Mouse (Mus musculus) heart, embryonic 11.5 days (tissue): ENCODE measurements at regions not wholly inside any gene's neighbourhood (a gene's known extent, or its start where the extent isn't known, plus 50 kb on each side); places are given as distances from the start of the nearest gene placed in this dataset.

ENCODE experiments used
- ATAC-seq: fragments of 200-750 bp; cut with Nextera tagmentation; replicated peaks from 2 replicates; pipeline ENCODE4 v1.8.0; 2017; ENCODE audit warnings: moderate library complexity; ENCODE audit not compliant: insufficient number of reproducible peaks, low FRiP score, low TSS enrichment
- H3K27ac ChIP-seq: fragments of 300-500 bp; sonication (generic); 2 replicates; pipeline ENCODE4 v1.5.1; 2014; ENCODE audit warnings: mild to moderate bottlenecking, low read depth, low read length
- H3K27me3 ChIP-seq: fragments of 300-500 bp; sonication (generic); 2 replicates; pipeline ENCODE4 v1.6.1; 2014; ENCODE audit warnings: mild to moderate bottlenecking, low read length, mixed read lengths; ENCODE audit not compliant: control insufficient read depth, insufficient read depth
- H3K36me3 ChIP-seq: fragments of 300-500 bp; sonication (generic); 2 replicates; pipeline ENCODE4 v1.6.1; 2014; ENCODE audit warnings: mild to moderate bottlenecking, low read length, moderate library complexity, mixed read lengths; ENCODE audit not compliant: control insufficient read depth, insufficient read depth
- H3K4me1 ChIP-seq: fragments of 300-500 bp; sonication (generic); 2 replicates; pipeline ENCODE4 v1.6.1; 2014; ENCODE audit warnings: low read length; ENCODE audit not compliant: control insufficient read depth, insufficient read depth
- H3K4me2 ChIP-seq: fragments of 300-500 bp; sonication (generic); 2 replicates; pipeline ENCODE4 v1.6.1; 2014; ENCODE audit warnings: mild to moderate bottlenecking, moderate library complexity
- H3K4me3 ChIP-seq: fragments of 300-500 bp; sonication (generic); 2 replicates; pipeline ENCODE4 v1.5.1; 2014; ENCODE audit warnings: low read depth, low read length
- H3K9ac ChIP-seq: fragments of 300-500 bp; sonication (generic); 2 replicates; pipeline ENCODE4 v1.6.1; 2014; ENCODE audit warnings: mild to moderate bottlenecking, low read depth, low read length, moderate library complexity
- H3K9me3 ChIP-seq: fragments of 300-500 bp; sonication (generic); replicated peaks from 2 replicates; pipeline ENCODE4 v1.6.1; 2016; ENCODE audit warnings: low read length; ENCODE audit not compliant: control insufficient read depth
- WGBS: fragments of 180-500 bp; shearing (Covaris S2); extraction: QIAGEN DNeasy Blood & Tissue Kit; methylation state at CpG from one replicate; pipeline ENCODE4 v1.1.7; 2014; ENCODE audit not compliant: insufficient replicate concordance; 5-methylcytosine and 5-hydroxymethylcytosine counted together

DNA sequence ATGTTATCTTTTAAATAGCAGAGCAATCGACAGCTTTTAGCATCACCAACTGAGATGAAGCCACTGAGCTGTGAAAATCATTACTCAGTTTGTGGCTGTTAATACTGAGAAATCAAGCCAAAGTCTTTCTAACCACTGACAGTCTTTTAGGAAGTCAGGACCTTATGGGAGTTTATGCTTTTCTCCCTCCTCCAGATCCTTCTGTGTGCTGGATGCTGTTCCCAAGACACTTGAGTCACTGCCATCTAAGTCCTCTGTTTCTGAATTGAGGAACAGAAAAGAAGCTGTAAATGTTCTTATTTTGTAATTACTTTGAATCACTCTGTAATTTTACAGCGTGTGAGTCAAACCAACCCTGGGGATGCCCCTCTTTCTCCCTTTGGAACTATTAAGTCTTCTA, 300.6 kb downstream of the Sv2b start:
- Histone ChIP-seq H3K4me2 (no peak overlapping the region), H3K9me3 (no peaks in the 10 kb centered on the region), H3K27me3 (no peaks in the 10 kb centered on the region), H3K27ac (no peak overlapping the region), H3K4me1 (no peaks in the 10 kb centered on the region), H3K36me3 (no peaks in the 10 kb centered on the region), H3K9ac (no peak overlapping the region), H3K4me3 (no peak overlapping the region)
- ATAC-seq = no peak
- WGBS = 72% methylated on average over 2 of the region's 2 CpGs

DNA sequence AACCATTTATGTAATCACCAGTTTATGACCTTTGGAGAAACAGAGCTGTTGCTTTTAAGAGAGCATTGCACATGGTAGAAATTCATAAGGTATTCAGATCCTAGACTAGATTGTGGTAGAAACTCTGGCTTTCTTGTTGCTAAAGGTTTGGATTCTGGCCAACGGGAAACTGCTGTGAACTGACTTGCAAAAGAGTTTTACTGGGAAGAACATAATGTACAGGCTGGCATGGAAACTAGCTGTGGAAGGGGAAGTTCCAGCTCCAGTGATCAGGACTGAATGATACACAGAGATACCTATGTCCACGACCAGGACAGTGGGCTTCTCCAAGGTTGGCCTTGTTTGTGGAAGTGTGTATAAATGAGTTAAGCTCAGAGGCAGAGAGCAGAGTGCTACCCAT, 318.9 kb downstream of the Sv2b start:
- Histone ChIP-seq H3K36me3 (no peaks in the 10 kb centered on the region), H3K4me1 (no peaks in the 10 kb centered on the region), H3K9me3 (no peaks in the 10 kb centered on the region), H3K4me2 (no peak overlapping the region), H3K4me3 (no peak overlapping the region), H3K9ac (no peak overlapping the region), H3K27me3 (no peaks in the 10 kb centered on the region), H3K27ac (no peak overlapping the region)
- ATAC-seq = no peak
- 66% methylated on average over 2 of the region's 2 CpGs for WGBS

DNA sequence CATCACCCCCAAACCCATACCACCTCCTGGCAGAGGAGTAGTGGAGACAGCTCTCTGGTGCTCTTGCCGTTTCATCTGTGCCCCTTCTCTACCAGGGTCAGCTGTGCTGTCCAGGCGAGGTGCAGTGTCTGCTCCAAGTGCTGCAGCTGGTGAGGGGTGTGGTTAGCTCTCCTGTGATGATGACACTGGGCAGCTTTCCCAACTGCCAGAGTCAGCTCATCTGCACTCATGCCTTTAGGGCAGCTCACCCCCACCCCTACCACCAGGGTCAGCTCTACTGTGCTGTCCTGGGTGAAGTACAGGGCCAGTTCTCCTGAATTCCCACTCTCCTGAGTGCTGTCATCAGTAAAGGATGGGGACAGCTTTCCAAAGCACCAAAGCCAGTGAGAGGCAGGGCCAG, 329.6 kb downstream of the Sv2b start:
- Histone ChIP-seq H3K4me1 (no peaks in the 10 kb centered on the region), H3K9me3 (no peaks in the 10 kb centered on the region), H3K27ac (no peak overlapping the region), H3K4me2 (no peak overlapping the region), H3K9ac (no peak overlapping the region), H3K4me3 (no peak overlapping the region), H3K36me3 (no peaks in the 10 kb centered on the region), H3K27me3 (no peaks in the 10 kb centered on the region)
- ATAC-seq = no peak
- WGBS = 64% methylated on average over 2 of the region's 2 CpGs

DNA sequence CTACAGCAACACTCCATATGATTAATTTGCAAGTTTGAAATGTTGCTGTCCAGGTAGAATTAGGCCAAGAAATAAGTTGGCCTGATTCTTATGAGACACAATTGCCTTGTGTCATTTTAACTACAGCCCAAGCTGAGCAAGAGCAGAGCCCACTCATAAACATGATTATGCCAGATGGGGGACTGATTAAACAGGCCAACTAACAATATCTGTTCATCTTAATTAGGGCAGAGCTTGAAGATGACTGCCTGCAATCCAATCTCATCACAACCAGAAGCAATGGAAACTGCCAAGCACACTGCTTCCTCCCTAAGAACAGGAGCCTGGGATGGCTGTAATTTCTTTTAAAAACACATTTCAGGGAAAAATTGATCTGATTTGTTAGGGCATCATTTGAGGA, 333.1 kb downstream of the Sv2b start:
- no peaks in the 10 kb centered on the region for H3K9me3 ChIP-seq
- no peak overlapping the region for H3K4me3 ChIP-seq
- H3K36me3 ChIP-seq = no peaks in the 10 kb centered on the region
- no peaks in the 10 kb centered on the region for H3K4me1 ChIP-seq
- no peak overlapping the region for H3K4me2 ChIP-seq
- H3K9ac ChIP-seq = no peak overlapping the region
- no peaks in the 10 kb centered on the region for H3K27me3 ChIP-seq
- no peak overlapping the region for H3K27ac ChIP-seq
- no peak for ATAC-seq

DNA sequence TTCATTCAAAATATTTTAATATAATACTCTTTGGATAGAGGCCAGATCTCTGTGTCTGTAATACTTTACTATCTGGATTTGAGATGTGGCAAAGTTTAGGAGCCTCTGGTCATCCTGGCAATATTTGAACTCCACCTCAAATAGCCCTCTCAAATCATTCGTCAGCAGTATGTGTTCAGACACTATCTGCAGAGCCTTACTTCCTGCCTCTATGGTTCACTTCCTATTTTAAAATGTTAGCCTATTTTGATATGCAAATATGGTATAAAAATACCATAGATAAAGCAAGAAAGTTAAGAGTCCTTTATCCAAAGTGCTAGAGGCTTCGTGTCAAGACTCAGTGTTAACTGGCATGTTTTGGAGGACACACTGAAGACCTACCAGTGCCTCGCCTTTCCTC, 334.6 kb downstream of the Sv2b start:
- H3K36me3 ChIP-seq = no peaks in the 10 kb centered on the region
- H3K4me3 ChIP-seq = no peak overlapping the region
- H3K9ac ChIP-seq = no peak overlapping the region
- no peak for ATAC-seq
- H3K27me3 ChIP-seq = no peaks in the 10 kb centered on the region
- H3K9me3 ChIP-seq = no peaks in the 10 kb centered on the region
- no peak overlapping the region for H3K4me2 ChIP-seq
- WGBS = 70% methylated on average over 3 of the region's 3 CpGs
- no peak overlapping the region for H3K27ac ChIP-seq
- no peaks in the 10 kb centered on the region for H3K4me1 ChIP-seq

DNA sequence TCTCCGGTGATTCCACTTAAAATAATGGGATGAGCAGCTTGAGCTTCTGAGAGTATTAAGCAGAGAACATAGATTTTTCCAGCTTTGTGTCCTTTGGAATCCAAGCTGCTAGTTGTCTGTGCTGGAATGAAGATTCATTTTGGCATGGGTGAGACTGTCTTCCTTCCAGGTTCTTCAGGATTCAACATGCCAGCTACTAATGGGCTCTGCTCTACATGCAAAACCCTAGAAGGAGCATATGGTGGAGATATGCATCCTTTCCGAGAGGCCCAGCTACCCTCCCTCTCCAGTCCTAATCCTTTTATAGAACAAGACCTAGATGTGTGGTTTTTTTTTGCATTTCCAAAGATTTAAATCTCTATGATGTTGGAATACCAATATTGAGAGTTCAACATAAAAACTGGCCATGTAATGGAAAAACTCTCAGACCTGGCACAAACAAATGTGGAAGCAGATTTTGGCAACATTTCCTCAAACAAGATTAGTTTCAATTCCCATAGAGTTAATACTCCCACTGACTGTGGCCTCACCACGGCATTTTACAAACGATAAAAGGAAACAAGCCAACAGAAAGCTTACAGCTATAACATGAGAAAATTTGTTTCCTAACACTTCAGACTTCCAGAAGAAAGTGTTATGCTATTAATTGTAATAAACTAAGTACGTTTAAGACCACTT, 364.5 kb downstream of the Sv2b start:
- Histone ChIP-seq H3K27ac (no peak overlapping the region), H3K4me3 (no peak overlapping the region), H3K9ac (no peak overlapping the region), H3K36me3 (no peaks in the 10 kb centered on the region), H3K27me3 (no peaks in the 10 kb centered on the region), H3K4me1 (no peaks in the 10 kb centered on the region), H3K4me2 (no peak overlapping the region), H3K9me3 (no peaks in the 10 kb centered on the region)
- no peak for ATAC-seq
- WGBS = 69% methylated on average over 5 of the region's 5 CpGs

DNA sequence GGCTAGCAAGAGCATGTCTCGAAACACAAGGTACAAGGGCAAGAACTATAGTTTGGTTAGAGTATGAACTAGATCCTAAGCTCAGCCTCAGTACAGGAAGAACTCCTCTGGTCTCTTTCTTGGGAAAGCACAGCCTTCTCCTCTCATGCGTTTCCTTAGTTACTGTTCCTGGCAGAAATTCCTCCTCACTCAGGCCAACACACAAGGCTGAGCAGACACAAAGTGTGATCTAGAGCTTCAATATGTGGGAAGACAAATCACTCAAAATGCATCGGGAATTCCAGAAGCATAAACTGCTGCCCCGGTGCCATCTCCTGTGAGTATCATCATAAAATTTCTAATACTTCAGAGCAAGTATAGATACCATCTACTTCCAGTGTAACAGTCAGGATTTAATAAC, 366.1 kb downstream of the Sv2b start:
- 83% methylated on average over 4 of the region's 4 CpGs for WGBS

DNA sequence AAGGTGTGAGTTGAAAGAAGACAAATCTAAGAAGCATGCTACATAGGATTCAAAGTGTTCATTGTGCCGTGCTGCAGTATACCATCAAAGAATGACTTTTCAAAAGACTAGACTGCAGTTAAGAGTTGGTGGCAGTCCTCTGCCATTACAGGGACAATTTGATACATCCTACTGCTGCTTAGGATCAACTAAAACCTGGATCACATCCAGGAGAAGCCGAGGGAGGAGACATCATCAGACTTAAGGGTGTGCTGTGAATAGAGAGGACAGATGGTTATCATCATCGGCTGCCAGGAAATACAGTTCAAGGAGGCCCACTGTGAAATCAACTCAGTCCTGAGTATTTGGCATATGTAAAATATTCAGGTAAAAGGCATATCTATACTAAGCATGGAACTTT, 366.9 kb downstream of the Sv2b start:
- Histone ChIP-seq H3K27me3 (no peaks in the 10 kb centered on the region), H3K36me3 (no peaks in the 10 kb centered on the region), H3K27ac (no peak overlapping the region), H3K4me3 (no peak overlapping the region), H3K4me1 (no peaks in the 10 kb centered on the region), H3K9me3 (no peaks in the 10 kb centered on the region), H3K9ac (no peak overlapping the region), H3K4me2 (no peak overlapping the region)
- no peak for ATAC-seq
- WGBS = 54% methylated on average over 3 of the region's 3 CpGs

More for the DNA sequence above, 366.1 kb downstream of the Sv2b start:
- H3K9ac ChIP-seq = no peak overlapping the region
- H3K4me1 ChIP-seq = no peaks in the 10 kb centered on the region
- H3K27me3 ChIP-seq = no peaks in the 10 kb centered on the region
- no peaks in the 10 kb centered on the region for H3K9me3 ChIP-seq
- no peak overlapping the region for H3K4me3 ChIP-seq
- no peaks in the 10 kb centered on the region for H3K36me3 ChIP-seq
- no peak for ATAC-seq
- no peak overlapping the region for H3K27ac ChIP-seq
- no peak overlapping the region for H3K4me2 ChIP-seq

DNA sequence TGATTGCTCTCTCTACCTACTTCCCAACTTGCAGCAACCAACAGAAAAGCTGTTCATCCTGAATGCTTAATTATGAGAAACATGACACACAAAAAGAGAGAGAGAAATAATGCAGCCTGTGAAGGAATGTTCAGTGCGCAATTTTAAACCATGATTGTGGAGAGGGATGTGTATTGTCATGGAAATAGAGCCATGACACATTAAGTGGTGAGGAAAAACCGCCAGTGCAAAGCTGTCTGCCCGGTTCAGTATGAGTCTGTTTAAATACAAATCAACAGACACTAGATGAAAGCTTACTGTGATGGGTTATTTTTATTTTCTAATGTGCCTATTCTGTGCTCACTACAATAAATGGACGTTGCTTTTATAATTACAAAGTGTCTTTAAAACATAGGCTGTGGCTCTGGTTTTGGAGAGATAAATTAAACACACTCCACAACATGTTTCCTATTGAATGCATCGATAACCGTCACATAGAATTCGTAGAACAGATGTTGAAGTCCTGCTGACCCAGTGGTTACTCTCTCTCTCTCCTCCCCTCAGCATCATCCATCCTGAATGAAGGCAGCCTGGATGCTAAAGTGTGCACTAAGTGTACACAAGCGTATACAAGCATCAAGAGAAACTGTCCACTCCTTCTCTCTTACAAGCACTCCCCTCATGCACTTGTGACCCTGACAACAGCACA, 374.7 kb upstream of the Slco3a1 start:
- ATAC-seq = no peak
- WGBS = 70% methylated on average over 8 of the region's 8 CpGs

More for the DNA sequence above, 374.7 kb upstream of the Slco3a1 start:
- Histone ChIP-seq H3K36me3 (no peaks in the 10 kb centered on the region), H3K27ac (no peak overlapping the region), H3K4me1 (no peaks in the 10 kb centered on the region), H3K9ac (no peak overlapping the region), H3K4me2 (no peak overlapping the region), H3K27me3 (no peaks in the 10 kb centered on the region), H3K4me3 (no peak overlapping the region), H3K9me3 (no peaks in the 10 kb centered on the region)
